Mouse (Mus musculus): ENCODE measurements around the gene Srp68. TPM values are rescaled to one million over a fixed set of nuclear protein-coding genes. Genes with fewer than 3 reads are reported as not detected.
"Not testable (repeated sequence)": the region's sequence is repeated elsewhere in the genome, so short reads cannot be mapped to it uniquely, and the experiment has no call there.

Srp68 gene
- total RNA-seq, 2 experiments from 2014 or later: 69.4 to 71.3 TPM

DNA sequence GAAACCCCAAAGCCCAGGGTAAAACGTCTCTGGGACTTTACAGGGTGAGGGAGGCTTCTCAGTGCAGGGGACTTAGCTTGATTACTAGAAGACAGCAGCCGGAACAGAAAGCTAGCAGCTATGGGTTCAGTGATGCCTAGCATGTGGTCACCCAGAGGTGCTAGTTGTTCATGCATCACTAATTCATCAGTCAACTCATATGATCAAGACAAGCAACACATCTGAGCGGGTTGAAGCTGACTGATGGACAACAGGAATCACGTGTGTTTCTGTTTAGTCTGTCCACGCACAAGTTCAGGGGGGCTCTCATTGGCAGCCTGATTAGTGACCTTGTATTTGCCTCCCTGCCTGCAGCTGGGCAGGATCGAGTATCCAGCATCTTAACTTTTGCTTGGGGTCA is 10.0 kb upstream of the Srp68 start:
- no peak for DNase-seq (ENCODE audit: low spot score in 2 of 2)

DNA sequence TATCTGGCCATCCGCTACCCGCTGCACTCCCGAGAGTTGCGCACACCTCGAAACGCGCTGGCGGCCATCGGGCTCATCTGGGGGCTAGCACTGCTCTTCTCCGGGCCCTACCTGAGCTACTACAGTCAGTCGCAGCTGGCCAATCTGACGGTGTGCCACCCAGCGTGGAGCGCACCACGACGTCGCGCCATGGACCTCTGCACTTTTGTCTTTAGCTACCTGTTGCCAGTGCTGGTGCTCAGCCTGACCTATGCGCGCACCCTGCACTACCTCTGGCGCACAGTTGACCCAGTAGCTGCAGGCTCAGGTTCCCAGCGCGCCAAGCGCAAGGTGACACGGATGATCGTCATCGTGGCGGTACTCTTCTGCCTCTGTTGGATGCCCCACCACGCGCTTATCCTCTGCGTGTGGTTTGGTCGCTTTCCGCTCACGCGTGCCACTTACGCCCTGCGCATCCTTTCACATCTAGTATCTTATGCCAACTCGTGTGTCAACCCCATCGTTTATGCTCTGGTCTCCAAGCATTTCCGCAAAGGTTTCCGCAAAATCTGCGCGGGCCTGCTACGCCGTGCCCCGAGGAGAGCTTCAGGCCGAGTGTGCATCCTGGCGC is 9.0 kb upstream of the Srp68 start:
- no peak for DNase-seq (ENCODE audit: low spot score in 2 of 2)

DNA sequence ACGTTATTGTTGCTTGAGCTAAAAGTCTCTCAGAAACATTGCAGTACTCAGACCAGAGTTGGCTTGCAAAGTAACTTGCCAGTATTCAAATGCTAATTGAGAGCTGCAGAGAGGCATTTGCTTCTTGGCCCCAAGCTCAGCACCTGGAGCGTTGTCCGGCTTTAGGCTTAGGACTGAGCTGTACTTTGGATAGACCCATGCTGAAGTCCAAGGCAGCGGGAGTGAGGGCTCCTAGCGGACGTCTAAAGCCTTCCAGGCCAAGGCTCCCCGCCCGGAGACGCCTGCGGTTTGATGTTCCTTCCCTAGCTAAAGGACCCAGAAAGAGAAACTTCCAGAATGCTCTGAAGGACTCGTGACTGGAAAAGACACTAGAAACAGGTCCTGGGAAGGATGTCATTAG is 8.1 kb upstream of the Srp68 start:
- DNase-seq (ENCODE audit: low spot score in 2 of 2): no peak

DNA sequence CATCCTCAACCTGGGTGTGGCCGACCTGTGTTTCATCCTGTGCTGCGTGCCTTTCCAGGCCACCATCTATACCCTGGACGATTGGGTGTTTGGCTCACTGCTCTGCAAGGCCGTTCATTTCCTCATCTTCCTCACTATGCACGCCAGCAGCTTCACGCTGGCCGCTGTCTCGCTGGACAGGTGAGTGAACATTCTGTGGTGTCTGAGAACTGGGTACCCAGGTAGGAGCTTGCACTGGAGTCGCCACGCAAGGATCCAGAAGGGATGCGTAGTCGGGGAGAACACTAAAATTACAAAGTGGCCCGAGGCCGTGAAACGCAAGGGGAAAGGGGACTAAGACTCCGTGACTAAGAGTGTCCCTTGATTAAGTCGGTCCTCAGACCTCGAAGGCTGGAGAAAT is 7.7 kb upstream of the Srp68 start:
- no peak for DNase-seq (ENCODE audit: low spot score in 2 of 2)

DNA sequence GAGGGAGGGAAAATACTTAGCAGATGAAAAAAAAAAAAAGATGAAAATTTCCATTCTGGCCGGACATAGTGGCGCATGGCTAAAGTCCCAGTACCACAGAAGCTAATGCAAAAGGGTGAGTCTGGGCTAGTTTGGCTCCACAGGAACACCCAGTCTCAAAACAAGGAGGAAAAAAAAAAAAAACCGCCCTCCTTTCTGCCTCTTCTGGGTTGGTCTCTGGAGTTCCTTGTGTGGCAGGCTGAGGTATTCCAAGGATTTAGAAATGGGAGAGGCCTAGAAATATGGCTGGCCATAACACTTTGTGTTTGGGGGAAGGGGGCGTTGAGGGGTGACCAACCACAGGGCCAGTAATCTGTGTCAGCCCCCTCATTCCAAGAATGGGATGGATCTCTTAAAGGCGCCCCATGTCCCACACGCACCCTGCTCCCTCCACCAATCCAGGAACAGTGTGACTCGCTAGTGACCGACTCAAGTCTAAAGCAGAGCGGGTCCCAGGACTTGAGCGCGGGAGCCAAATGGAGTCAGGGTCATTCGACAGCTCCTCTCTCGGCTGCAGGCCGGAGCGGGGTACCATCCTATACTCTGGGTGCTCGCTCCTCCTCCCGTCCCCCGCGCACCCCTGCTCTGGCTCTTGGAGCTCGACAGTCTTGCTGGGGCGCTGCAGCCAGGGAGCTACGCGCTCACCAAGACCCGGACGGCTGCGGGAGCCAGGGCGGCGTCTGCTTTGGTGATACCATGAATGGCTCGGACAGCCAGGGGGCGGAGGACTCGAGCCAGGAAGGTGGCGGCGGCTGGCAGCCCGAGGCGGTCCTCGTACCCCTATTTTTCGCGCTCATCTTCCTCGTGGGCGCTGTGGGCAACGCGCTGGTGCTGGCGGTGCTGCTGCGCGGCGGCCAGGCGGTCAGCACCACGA is 7.0 kb upstream of the Srp68 start, which contains the start of gene Galr2:
TSS of gene Galr2 (plus strand) at position 189 of the 913 bp plus-strand sequence.
- no peak for DNase-seq (ENCODE audit: low spot score in 2 of 2)

DNA sequence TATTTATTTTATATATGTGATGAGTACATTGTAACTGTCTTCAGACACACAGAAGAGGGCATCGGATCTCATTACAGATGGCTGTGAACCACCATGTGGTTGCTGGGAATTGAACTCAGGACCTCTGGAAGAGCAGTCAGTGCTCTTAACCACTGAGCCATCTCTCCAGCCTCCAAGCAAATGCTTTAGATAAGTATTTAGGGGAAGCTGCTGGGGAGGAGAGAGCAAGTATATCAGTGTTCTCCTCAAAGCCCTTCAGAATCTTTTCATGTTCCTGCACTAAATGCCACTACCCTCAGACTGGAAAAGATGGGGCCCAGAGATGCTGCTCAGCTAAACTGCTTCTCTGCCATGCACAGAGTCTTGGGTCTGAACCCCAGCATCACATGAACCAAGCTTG is 3.2 kb upstream of the Srp68 start:
- DNase-seq (ENCODE audit: low spot score in 2 of 2): not testable (repeated sequence)

DNA sequence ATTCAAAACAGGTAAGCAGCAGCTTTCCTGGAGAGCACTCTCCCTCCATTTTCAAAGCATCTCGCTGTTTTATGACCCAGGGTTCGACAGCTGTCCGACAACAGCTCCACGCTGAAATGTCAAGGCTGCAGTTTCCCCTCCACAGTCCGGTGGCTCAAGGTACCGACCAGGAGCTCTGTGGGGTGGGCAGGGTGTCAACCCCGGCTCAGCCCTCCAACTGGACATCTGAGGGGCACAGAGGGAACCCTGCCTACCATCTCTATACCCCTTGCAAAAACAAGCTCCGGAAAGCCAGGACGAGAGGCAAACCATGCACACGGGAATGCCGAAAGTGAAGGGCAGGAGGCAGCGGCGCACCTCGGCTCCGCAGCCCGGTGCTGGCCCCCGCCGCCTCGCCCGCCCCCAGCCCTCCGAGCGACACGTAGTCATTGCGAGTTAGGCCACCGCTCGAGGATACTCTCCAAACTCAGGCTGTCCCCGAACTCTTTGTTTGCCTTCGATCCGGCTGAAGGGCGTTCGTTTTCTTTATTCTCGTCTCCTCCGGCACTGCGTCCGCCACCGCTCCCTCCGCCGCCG is 460 bp downstream of the Srp68 start:
- DNase-seq (ENCODE audit: low spot score in 2 of 2): no peak

DNA sequence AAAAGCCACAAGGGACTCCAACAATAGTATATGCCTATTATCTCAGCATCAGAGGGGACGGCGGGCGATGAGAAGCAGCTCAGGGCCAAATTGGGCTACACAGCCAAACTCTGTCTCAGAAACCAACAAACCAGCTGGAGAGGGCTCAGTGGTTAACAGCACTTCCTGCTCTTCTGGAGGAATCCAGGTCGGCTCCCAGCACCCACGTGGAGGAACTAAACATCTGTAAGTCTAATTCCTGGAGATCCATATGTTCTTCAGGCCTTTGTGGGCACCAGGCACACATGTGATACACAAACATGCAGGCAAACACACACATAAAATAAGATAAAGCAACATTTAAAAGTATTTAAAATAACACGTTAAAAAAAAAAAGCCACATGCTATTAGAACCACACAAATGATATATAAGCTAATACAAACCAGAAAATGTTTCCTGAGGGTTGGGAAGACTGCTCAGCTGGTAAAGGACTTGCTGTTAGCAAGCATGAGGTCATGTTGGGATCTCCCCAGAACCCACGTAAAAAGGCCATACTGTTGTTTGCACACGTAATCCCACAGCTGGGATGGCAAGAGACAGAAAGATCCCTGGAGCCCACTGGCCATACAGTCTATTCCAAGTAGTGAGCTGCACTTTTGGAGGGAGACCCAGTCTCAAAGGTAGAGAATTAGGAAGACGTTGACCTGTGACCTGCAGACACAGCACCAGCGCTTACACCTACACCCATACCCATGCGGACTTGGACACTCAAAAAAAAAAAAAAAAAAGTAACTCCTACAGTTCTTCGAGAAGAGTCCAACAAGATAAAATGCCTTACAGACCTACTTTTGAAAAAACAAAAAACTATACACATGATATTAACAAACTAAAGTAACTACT is 1.2 kb downstream of the Srp68 start:
- DNase-seq (ENCODE audit: low spot score in 2 of 2): no peak

DNA sequence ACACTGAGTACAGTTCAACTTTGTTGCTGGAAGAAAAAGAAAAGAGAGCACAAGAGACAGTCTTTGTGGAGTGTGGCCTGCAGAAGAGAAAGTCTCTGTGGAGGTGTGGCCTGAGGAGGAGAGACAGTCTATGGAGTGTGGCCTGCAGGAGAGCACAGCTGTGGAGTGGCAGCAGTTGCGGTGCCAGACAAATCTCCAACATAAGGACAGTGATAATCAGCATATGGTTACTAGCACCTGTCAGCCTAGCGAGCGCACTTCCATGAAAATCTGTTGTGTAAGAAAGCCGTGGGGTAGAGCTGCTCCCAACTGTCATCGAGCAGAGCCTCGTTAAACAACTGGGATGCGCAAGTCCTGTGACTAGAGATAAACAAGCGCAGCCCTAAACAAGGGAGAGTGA is 4.5 kb downstream of the Srp68 start:
- peak in 1 of 2 experiments; percentile 27 for DNase-seq (ENCODE audit: low spot score in 2 of 2)

DNA sequence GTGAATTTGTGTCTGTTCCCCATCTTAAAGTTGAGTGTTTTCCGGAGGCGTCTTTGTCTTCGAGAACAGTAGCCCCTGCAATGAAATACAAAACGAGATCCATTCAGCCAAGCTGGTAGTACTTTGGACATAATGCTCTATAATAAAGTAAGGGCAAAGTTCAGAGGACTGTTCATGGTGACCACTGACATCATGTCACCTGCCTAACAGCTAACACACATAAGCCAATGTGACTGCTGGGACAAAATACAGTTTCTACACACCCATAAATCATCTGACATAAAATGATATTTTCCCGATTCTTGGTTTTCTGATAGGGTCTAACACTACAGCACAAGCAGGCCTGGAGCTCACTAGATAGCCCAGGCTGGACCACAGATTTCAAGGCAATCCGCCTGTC is 5.7 kb downstream of the Srp68 start:
- no peak for DNase-seq (ENCODE audit: low spot score in 2 of 2)

DNA sequence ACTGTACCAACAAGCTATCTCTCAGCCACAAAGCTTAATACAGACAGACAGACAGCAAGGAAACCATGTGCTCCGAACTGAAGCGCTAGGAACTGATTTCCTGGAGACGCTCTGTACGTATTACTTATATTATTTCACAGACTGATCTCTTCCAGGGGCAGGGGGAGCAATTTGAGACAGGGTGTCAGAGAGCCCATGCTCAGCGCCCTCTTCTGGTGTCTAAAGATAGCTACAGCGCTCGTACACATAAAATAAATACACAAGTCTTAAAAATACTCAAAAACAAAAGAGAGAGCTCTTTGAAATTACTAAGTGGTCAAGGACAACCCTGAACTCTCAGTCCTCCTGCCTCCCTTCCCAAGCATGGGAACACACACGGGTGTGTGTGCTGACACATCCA is 6.4 kb downstream of the Srp68 start:
- no peak for DNase-seq (ENCODE audit: low spot score in 2 of 2)

DNA sequence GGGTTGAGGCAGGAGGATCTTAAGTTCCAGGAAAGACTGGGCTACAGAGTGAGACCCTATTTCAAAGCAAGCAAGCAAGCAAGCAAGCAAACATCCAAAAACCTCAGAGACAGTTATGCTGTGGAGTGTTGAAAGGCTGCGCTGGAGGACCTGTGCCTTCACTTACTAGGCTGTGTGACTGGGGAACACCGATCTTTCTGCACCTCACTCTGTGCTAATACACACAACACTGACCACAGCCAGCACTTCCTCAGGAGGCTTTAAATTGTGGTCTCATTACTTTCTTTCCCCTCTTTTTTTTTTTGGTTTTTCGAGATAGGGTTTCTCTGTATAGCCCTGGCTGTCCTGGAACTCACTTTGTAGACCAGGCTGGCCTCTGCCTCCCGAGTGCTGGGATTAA is 8.2 kb downstream of the Srp68 start:
- no peak for DNase-seq (ENCODE audit: low spot score in 2 of 2)

DNA sequence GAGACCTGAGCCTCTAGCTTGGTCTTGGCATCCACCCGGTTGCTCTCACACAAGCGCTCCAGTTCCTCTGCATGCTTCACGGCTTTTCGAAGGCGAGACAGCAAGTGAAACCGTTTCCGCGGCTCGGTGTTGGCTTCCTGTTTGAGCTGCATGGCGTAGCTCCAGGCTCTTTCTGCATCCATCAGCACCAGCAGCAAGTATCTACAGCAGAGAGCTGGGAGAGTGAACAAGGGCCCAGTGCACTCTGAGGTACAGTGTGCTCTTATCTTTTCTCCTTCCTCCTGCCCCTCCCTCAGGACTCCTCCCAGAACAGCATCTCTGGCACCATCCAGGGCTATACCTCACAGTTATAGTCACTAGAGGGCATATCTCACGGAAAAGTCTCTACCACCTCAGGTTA is 8.7 kb downstream of the Srp68 start:
- no peak for DNase-seq (ENCODE audit: low spot score in 2 of 2)

DNA sequence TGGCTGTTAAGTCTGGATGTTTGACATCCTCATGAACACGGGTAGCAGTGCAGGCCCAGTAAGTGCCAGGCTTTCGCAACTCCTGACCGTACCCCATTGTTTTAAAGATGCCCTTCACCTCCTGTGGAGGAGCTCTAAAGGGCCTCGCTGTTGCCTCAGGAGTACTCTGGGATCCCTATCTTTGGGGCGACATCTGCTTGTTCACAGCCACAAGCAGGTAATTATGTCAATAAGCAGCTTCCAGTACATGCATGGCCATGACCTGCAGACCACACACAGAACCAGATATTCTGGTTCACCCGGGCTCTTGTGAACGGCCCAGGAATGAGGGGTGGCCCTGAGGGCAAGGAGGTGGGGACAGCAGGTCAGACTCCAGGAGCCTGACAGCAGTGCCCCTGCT is 13.8 kb downstream of the Srp68 start:
- DNase-seq (ENCODE audit: low spot score in 2 of 2): no peak

DNA sequence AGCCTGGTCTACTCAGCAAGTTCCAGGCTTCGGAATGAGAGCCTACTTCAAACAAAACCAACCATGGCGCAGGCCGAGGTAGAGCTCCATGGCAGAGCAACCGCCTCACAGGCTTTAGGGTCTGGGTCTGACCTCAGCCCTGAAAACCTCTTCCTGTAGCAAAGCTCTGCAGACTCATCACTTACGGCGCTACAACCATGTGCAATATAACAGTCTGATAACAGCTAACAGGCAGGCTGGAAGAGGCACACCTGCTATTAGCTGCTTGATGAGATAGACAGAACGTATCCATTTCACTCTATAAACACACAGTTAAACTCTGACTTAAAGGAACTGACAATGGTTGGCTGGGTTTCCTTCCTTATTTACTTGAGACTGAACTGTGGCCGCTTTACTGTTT is 14.6 kb downstream of the Srp68 start:
- no peak for DNase-seq (ENCODE audit: low spot score in 2 of 2)

DNA sequence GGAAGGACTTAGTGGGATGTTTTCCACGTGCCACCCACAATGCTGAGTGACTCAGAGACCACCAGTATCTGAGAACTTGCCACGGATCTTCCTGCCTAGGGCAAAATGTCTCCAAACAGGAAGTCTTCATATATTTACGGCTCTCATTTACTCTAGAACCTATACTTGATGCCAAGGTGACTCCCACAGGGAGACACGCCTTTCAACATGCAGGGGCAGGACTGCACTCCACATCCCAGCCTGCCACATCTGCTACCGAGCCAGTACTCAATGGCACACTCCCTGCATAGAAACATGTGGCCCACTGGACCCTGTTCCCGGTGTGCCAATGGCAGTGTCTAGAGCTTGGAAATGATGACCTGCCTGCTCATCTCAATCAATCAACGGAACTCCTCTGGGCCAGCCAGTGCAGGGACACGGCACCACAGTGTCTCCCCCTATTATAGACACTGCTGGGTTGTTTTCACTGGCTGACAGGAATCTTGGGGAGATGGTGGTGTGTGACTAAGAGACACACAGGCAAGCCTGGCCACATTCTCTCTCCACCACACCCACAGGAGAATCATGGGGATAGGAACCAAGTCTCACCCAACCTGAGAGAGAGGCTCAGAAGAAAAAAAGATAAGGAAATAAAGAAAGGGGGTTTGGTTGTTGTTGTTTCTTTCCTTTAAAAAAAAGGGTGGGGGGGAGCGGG is 17.9 kb downstream of the Srp68 start:
- DNase-seq (ENCODE audit: low spot score in 2 of 2): no peak

DNA sequence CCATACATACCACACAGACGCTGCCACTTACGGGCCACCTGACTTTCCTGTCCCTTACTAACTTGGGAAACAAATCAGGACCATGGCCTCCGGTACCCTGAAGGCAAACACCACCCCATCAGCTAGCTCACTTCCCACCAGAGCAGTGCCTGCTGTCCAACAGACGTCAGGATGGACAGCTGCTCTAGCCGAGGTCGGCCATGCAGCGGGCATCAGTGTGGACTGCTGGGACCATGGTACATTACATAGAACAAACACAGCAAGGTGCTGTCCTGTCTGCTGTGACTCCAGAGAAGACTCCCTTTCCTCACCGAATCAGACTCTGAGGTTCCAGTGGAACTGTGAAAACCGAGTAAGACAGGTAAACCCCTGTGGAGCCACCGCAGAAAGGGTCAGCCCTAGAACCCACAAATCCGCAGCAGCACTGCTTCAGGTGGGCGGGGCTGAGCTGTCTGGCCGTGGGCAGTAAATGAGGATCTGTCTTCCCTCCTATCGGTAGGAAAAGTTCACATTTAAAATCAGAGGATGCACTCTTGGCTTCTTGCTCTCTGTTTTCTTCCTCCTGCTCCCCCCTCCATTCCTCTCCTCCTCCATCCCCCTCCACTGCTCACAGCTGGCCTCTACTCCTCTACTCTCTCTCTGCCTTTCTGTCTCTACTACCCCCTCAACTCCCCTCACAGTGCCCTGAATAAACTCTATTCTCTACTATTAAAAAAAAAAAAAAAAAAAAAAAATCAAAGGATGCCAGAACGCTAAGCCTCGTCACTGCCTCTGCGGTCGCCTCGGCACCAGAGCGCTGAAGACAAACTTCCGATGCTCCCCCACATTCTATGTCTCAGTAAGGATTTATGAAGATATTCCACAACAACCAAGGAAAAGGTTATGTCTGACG is 18.7 kb downstream of the Srp68 start:
- DNase-seq (ENCODE audit: low spot score in 2 of 2): no peak

DNA sequence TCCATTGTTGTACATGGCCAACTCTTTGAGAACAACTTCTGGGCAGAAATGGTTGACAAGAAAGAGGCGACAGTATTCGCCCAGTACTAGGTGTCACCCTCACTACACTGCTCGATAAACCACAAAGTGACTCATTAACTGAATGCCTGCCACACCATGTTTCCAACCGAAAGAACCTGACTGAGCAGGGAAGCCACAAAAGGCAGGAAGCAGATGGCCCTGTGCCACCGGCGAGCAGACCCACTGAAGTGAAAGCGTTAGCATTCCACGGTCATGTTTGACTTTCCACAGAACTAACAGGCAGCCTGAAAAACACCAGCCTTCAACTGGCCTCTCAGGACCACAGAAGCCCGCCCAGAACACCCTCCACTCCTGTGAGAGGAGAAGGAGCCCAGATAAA is 19.4 kb downstream of the Srp68 start:
- DNase-seq (ENCODE audit: low spot score in 2 of 2): no peak

DNA sequence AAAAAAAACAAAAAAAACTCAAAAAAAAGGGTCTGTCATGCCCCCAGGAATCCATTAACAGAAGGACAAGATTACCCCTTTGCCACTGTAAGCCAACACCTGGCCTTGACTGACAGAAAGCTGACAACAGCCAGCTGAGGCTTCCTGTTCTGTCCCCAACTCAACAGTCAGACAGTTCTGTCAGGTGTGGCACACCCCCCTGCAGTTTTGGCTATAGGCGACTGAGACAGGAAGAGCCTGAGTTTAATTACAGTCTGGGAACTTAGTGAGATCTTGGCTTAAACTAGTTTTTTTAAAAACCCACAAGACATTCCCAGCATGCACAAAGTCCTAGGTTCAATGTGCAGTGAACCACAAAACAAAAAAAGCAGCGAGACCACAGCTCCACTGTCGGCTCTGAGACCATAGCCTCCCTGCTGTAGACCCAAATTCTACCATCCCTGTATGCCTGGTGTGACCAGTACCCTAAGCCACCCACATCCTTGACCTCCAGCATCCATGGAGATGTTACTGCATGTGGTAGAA is 20.9 kb downstream of the Srp68 start:
- DNase-seq (ENCODE audit: low spot score in 2 of 2): no peak

DNA sequence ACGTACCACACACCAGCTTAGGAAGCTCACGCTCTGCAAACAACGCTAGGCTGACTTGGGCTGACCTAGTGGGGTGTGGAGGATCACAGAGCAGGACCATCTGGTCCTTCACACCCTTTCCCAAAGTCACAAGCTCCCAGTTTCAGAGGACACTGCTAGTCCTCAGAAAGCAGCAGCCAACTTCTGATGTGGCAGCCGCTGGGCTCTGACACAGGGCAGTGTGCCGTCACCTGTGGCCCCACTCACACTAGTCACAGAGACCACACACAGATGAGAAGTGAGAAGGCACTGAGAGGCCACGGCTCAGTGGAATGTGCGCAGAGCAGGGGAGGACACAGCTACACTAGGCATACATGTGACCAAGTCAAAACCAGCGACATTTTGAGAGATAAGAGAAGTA is 23.1 kb downstream of the Srp68 start:
- DNase-seq (ENCODE audit: low spot score in 2 of 2): no peak
